Mouse (Mus musculus) cerebral cortex, adult 2 months (tissue): ENCODE measurements around the gene Cyp2c50.

Experiments used
- WGBS: fragments of 180-500 bp; shearing (Covaris S2); methylation state at CpG from one replicate; pipeline ENCODE4 v1.1.7; 2018; 5-methylcytosine and 5-hydroxymethylcytosine counted together

Cyp2c50 gene

DNA sequence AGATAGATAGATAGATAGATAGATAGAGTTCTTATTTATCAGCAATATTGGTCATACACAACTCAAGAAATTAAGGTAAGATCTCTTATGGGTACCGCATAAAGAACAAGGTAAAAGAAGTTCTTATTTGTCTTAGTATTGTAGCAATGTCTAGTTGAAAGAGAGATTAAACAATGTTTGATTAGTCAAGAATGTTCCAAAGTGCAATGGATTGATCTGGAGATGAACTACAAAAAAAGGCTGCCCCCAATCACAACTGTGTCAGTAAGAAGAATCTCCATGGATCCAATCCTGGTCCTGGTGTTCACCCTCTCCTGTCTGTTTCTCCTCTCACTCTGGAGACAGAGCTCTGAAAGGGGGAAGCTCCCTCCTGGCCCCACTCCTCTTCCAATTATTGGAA, at the start of gene Cyp2c50:
Gene Cyp2c50 (plus strand): TSS at position 268 of the 400 bp plus-strand sequence.
- 100% methylated on average over 1 of the region's 1 CpGs for WGBS

DNA sequence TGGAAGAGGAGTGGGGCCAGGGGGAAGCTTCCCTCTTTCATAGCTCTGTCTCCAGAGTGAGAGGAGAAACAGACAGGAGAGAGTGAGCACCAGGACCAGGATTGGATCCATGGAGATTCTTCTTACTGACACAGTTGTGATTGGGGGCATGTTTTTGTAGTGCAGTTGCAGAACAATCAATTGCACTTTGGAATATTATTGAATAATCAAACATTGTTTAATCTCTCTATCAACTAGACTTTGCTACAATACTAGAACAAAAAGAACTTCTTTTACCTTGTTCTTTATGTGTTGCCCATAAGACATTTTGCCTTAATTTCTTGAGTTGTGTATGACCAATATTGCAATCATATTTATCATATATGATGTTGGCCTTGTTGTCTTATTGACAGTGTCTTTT, 15.8 kb upstream of the Cyp2c50 start, which contains the start of gene Cyp2c54:
Gene Cyp2c54 (minus strand): TSS at position 127 of the 400 bp plus-strand sequence.

DNA sequence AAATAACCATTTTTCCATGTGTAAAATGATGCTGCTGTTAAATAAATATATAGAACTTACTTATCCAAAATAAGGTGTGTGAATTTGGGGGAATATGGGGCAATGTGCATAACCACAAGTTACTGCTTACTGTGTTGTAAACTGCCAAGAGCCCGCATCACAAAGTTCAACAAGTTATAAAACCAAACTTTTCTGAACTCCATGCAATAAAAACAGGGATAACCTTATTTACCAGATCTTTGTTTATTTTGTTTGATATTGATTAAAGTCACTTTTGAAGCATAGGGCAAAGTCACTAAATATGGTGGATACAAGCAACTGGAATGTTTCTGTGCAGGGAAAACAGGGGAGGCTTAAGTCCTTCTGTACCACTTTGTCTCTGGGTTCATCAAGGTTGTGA, 1.1 kb upstream of the Cyp2c50 start:
- 88% methylated on average over 1 of the region's 1 CpGs for WGBS

DNA sequence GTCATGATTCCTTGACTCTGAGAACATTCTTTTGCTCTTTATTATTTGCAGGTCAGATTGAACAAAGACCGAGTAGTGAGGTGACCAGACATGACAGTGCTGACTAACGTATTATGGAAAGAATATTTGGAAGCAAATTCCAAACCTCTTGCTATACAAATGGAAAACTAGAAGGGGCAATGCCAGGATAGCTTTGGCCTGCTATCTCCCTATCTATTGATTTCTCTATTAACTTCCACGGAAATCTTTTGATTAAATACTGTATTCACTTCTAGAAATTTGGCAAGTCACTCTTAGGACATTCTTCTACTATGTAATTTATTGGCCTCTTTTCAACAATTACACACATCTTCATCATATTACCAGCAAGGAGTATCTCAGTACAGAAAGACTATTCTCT, 1.6 kb downstream of the Cyp2c50 start:
- WGBS, result 76% methylated on average over 3 of the region's 3 CpGs

DNA sequence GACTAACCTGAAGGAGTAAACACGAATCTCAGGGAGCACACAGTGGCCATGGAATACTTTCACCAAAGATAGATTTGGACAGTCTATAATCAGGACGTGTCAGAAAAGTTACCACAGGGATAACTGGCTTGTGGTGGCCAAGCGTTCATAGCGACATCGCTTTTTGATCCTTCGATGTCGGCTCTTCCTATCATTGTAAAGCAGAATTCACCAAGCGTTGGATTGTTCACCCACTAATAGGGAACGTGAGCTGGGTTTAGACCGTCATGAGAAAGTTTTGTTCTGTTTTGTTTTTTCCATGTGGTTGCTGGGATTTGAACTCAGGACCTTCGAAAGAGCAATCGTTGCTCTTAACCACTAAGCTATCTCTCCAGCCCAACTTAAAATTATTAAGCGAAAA, 30.1 kb downstream of the Cyp2c50 start:
- WGBS, result 80% methylated on average over 13 of the region's 13 CpGs

DNA sequence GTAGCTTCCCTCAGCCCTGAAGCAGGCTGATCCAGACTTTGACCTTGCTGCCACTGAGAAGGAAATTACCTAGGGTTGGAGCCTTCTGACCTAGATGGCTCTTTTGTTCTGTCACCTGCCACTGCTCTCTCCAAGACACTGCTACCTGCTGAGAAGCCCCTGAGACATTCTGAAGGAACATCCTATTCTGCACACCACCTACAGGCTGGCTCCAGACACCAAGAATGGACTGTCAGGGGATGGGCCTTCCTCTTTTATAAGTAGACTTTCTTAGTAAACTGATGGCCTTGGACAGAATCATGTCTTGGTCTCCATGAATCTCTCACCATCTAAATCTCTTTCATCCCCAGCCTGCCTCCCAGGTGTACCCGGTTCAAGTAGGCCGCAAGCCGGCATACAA, 35.7 kb downstream of the Cyp2c50 start:
- WGBS, result 73% methylated on average over 3 of the region's 3 CpGs

DNA sequence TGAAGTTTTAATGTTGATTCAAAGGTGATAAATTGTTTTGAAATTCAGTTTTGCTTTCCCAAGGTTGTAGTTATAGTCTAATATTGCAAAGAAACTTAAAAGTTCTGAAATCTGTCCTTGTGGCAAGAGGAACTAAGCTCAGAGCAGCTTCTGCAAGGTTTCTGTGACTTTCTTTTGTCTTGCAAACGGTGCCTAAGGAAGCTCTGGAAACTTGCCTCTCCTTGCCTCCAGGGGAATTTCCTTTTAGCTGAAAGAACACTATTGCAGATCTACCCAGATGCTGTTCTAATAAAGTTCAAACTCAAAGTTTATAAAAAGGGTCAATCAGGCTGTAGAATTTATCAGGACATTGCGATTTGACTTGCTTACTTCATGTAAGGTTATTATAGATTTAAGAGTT, 37.5 kb downstream of the Cyp2c50 start:
- 52% methylated on average over 2 of the region's 2 CpGs for WGBS
